Mouse (Mus musculus) forelimb bud, embryonic 11.5 days (tissue): ENCODE measurements around the gene Mid1ip1.

ENCODE experiments used
- DNase-seq: peaks from one replicate; pipeline ENCODE4 v3.0.0-alpha.2; 2012; ENCODE audit warnings: low read depth, low spot score

The Mid1ip1 gene

GRCm38 (mm10) chrX:10714696-10715140 lies at the start of gene Mid1ip1:
Gene Mid1ip1, plus strand, starts transcription at chrX:10715013.
- DNase-seq = peak; percentile 91

DNA sequence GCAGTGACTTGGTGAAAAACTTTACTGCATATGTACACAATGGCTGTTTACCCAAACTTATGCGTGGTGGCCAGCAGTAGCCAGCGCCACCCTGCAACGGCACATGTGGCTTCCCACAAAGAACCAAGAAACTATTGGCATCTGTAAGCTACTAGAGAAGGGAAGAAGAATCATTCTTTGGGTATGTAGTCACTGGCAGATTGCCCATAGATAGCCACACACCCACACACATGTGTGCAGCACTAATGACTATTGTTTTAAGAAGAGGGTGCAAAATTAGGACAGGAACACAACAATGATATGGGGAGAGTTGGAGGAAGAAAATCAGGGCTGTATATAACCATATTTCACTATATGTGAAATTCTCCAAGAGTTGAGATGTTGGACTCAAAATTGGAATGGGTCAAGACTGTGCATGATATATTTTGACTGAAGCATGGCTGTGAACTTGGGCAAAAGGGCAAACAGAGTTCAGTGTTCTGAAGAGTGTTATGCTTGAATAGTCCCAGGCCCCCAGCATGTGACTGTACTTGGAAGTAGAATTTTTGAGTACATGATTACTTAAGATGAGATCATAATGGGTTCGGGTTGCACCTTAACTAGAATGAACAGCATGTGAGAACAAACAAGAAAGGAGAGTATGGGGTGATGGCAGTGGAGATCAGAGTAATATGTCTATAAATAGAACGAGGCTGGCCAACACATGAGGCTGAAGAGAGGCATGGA lies 20.2 kb upstream of the Mid1ip1 start:
- DNase-seq = no peak

DNA sequence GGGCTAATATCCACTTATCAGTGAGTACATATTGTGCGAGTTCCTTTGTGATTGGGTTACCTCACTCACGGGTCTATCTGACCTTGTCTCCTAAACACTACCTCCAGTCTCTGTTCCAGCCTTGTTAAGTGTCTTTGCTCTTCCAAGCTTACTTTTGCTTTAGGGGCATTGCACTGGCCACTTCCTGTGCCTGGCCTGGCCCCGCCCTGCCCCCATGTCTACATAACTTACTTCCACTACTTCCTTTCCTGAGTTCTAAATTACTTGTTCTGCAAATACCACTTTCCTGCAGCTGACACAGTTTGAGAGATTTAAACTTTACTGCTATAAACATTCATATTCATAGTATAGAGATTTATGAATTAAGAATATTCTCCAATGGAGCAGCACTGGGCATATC lies 8.1 kb upstream of the Mid1ip1 start:
- no peak for DNase-seq

GRCm38 (mm10) chrX:10713839-10714637 lies 775 bp upstream of the Mid1ip1 start:
- DNase-seq = no peak

DNA sequence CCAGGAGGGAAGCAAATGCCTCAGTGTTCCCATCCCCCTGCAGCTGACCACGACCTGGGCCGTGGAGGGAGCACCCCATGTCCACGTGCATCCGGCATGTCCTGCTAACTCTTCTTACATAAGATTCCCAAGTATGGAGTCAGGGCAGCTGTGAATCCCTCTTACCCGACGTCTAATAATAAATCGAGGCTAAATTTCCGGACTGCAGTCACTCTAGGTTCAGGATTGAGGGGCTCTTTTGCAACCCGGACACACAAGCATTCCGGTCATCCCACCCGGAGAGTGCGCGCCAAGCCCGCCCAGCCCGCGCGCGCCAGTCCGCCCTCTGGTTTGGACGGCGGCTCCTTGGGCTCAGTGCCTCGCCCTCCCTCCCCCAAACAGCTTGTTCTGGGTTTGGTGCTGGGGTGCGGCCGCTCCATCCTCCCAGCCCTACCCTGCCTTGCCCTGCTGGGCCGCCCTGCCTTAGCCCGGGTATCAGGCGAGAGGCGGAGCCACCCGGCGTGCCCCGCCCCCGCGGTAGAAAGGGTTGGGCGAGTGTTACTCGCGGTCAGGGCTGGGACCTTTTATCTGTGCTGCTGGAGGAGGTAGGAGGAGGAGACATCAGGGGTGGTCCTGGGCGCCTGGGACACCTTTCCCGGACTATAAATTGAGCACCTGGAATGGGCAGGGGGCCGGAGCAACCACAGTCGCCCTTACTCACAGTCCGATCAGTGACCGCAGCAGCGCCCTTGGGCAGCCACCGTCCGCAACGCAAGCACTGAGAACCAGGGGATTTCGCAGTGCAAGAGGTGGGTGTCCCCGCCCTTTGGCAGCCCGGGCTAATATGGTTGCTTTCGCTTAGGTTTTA lies 2.3 kb downstream of the Mid1ip1 start:
- DNase-seq = peak; percentile 49

- DNase-seq = no peak
Observed at GRCm38 (mm10) chrX:10718021-10718837, 3.4 kb downstream of the Mid1ip1 start.

- DNase-seq = no peak
Observed at GRCm38 (mm10) chrX:10718838-10719539, 4.2 kb downstream of the Mid1ip1 start.

DNA sequence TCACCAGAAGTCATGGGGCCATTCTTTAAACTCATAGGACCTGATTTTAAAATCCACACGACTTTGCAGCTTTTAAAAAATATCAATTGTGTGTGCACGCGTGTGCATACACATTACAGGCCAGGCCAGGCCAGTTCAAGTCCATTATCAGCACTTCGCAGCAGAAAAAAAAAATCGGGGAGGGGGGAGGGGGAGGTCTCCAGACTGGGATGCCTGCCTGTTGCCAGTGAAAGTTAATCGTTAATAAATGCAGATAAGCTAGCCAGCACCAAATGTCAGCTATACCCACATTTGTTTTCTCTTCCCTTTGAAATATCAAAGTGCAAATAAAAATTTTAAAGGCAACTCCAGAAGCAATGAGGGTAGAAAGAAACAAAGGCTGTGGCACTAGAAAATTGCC lies 5.6 kb downstream of the Mid1ip1 start:
- DNase-seq = no peak

DNA sequence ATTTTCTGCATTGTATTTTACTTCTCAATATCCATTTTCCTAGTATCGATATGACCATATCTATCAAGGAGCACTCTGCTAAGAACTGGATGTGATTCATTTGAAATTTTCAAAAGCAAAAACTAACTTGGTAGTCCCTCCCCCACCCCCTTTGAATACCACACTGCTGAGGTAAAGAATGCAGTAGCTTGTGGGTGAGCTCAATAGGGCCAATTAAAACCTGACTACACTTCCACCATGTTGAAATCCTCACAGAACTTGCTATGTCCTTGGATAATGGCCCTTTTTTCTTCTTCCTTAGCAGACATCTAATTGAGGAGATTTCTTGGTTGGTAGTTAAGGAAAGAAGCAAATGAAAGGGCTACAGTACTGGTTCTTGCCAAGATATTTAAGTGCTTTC lies 9.8 kb downstream of the Mid1ip1 start:
- DNase-seq = no peak

DNA sequence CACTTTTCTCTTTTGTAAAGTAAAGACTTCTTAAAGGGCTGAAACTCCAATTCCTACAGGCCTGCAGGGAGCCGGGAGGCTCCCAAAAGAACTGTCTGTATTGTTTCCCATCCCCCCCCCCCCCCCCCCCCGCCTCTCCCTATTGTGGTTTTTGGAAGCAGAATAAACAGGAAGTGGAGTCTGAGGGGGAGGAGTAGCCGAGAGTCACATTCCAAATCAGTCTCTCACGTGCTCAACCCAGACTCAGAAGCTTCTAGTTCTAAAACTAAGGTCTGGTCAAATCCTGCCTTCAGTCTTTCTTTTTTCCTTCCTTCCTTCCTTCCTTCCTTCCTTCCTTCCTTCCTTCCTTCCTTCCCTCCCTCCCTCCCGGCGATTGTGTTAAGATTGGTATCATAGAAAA lies 14.7 kb downstream of the Mid1ip1 start:
- DNase-seq = no peak

GRCm38 (mm10) chrX:10734453-10734852 lies 19.6 kb downstream of the Mid1ip1 start:
- no peak for DNase-seq

- no peak for DNase-seq
Observed at GRCm38 (mm10) chrX:10734874-10735273, 20.1 kb downstream of the Mid1ip1 start.

DNA sequence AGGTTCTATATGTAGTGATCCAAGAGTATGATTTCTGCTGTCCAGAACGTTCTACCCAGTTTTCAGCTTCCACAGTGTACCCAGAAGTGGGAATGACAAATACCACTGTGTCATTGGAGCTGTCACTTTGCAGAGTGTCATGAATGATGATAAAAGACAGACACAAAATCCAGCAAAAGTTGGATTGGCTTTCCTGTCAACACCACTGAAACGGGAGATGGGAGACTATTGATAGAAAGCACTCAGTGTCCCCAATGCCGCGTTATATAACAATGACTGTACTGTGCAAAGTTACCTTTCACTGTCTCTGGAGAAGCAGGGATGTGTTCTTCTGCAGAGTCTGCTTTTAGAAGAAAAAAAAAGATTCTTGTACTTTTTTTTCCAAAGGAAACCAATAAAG lies 44.1 kb downstream of the Mid1ip1 start:
- no peak for DNase-seq

GRCm38 (mm10) chrX:10763476-10764016 lies 48.7 kb downstream of the Mid1ip1 start:
- DNase-seq = no peak
